Mouse (Mus musculus) splenic B cell, adult 2 months (primary cell): Measurements from ENCODE around the gene Pom121.
"Not testable (repeated sequence)": the region's sequence is repeated elsewhere in the genome, so short reads cannot be mapped to it uniquely, and the experiment has no call there.

Experiments
- DNase-seq: peaks from one replicate; pipeline ENCODE4 v3.0.0-alpha.2; 2011; ENCODE audit warnings: low read depth, low spot score
- H3K27me3 ChIP-seq: 2 replicates; pipeline ENCODE4 v1.6.1; 2012; ENCODE audit warnings: mild to moderate bottlenecking, low read length, moderate library complexity, mixed read lengths; ENCODE audit not compliant: control insufficient read depth, poor library complexity, insufficient read depth, severe bottlenecking
- H3K36me3 ChIP-seq: 2 replicates; pipeline ENCODE4 v1.6.1; 2012; ENCODE audit warnings: mild to moderate bottlenecking, low read length, moderate library complexity, mixed read lengths; ENCODE audit not compliant: control insufficient read depth, poor library complexity, insufficient read depth, severe bottlenecking

Gene Pom121

DNA sequence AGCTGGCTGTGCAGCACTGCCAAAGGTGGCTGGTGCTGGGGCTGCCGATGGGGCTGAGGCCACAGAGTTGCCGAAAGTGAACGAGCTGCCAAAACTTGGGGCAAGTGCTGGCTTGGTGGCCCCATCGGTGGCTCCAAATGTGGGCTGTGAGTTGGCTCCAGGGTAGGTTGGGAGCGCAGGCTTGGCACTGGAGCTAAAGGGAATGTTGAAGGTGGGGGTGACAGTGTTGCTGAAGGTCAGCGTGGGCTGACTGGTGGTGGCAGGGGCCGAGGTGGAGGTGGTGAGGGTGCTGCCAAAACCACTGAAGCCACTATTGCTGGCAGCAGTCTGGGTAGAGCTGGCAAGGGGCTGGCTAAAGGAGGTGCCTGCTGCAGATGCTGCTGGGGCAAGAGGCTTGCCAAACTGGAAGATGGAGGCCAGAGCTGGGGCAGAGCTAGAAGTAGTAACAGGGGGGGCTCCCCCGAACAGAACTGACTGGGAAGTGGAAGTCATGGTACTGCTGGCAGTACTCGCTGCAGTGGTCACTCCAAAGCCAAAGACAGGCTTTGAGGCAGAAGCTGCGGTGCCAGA lies 12.9 kb downstream of the Pom121 start:
- no peak for DNase-seq
- H3K27me3 ChIP-seq: no peaks in the 10 kb centered on the region

DNA sequence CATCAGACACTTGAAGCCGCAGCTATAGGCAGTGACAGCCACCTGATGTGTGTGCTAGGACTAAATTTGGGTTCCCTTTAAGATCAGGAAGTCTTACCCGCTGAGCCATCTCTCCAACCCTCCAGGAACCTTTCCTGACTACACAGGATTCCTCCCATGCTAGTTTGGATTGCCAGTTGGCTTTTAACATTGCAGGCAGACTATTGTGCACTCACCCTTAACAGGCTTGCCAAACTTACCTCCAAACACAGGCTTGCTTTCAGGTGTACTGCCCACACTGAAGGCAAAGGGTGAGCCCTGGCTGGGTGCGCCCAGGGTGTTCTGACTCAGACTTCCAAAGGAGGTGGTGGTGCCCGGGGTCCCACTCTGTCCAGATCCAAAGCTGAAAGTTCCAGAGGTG lies 13.7 kb downstream of the Pom121 start:
- no peak for DNase-seq
- Histone ChIP-seq H3K36me3 (peaks cover 18% of the 10 kb centered on the region), H3K27me3 (no peaks in the 10 kb centered on the region)

More for the DNA sequence above, 12.9 kb downstream of the Pom121 start:
- peaks cover 12% of the 10 kb centered on the region for H3K36me3 ChIP-seq

DNA sequence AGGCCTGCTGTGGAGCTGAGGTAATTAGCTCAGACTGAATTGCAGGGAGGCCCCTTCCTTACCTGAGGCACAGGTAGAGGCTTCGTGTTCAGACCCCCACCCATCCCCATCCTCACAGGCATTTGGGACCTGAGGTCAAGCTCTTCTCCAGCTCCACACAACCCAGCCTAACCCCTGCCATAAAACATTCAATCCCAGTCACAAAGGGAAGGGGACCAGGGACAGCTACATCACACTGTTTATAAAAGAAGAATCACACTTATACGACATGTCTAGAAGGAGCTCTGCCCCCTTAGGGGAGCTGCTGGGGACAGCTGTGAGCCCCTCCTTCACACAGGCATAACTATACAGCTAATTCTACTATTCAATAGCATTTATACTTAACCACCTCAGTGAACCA lies 18.0 kb downstream of the Pom121 start:
- Histone ChIP-seq H3K36me3 (peaks cover 12% of the 10 kb centered on the region), H3K27me3 (no peaks in the 10 kb centered on the region)
- no peak for DNase-seq

DNA sequence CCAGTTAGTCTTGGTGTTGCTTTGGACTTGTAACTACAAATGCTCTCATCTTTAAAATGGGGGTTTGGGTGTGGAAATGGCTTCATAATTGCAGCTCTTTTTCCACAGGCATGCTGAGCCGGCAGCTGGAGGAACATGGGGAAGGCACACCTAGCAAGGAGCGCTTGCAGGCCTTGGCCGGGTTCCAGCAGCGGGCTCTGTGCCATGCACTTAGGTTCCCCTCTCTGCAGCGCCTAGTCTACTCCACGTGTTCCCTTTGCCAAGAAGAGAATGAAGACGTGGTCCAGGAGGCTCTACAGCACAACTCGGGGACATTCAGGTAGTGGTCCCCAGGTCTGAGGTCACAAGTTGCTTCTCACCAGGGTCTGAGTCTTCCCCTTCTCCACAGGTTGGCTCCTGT lies 19.2 kb downstream of the Pom121 start:
- DNase-seq: no peak
- no peaks in the 10 kb centered on the region for H3K27me3 ChIP-seq
- peaks cover 11% of the 10 kb centered on the region for H3K36me3 ChIP-seq

GRCm38 (mm10) chr5:135373601-135374000 lies 20.7 kb downstream of the Pom121 start:
- DNase-seq: no peak
- Histone ChIP-seq H3K27me3 (no peaks in the 10 kb centered on the region), H3K36me3 (peaks cover 9% of the 10 kb centered on the region)

DNA sequence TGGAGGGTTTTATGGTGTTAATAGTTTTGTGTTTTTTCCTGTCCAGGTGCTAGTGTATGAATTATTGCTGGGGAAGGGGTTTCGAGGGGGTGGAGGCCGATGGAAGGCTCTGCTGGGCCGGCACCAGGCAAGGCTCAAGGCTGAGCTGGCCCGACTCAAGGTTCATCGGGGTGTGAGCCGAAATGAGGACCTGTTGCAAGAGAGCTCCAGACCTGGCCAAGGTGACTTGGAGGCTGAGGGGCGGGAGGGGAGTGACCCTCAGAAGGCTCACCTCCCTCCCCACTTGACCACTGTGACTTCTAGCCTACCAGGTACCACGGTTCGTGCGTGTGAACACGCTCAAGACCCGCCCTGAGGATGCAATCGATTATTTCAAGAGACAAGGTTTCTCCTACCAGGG lies 23.2 kb downstream of the Pom121 start:
- no peak for DNase-seq
- Histone ChIP-seq H3K27me3 (no peaks in the 10 kb centered on the region), H3K36me3 (peaks cover 4% of the 10 kb centered on the region)

DNA sequence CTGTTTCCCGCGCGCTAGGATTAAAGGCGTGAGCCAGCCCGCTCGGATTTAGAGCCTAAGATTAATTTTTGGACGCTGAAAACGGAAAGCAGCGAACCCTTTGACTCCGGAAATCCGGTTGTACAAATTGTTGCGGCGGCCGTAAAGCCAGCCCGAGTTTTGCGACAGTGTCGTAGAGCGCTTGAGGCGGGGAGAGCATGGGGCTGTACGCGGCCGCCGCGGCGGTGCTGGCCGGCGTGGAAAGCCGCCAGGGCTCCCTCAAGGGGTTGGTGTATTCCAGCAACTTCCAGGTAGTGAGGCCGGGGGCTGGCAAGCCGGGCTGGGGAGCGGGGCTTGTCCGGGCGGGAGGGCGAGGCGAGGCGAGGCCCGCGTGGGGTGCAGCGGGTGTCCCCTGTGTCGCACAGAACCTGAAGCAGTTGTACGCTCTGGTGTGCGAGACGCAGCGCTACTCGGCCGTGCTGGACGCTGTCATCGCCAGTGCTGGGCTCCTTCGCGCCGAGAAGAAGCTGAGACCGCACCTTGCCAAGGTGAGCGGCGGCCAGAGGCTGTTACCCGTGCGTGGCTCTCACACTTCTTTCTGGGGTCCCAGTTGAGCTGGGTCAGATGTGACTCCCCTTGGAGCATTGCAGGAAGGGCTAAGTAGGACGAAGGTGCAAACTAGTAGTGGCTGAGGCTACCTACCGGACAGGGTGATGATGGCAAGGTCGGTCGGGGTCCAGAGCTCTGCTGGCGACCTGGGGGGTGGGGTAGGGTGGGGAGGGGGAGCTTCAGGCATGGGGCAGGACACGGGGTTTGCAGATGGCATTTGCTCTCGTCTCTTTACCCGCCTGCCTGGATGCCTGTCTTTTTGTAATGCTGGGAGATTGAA lies 24.3 kb downstream of the Pom121 start, which contains the start of gene Nsun5:
Gene Nsun5, plus strand, starts transcription at position 167 of the 868 bp plus-strand sequence.
- Histone ChIP-seq H3K36me3 (no peaks in the 10 kb centered on the region; the same call in 1 of the 2 replicates), H3K27me3 (no peaks in the 10 kb centered on the region)
- DNase-seq: peak; percentile 96

GRCm38 (mm10) chr5:135369196-135369595 lies 25.1 kb downstream of the Pom121 start:
- not testable (repeated sequence) for H3K36me3 ChIP-seq, H3K27me3 ChIP-seq
- DNase-seq: peak; percentile 31

DNA sequence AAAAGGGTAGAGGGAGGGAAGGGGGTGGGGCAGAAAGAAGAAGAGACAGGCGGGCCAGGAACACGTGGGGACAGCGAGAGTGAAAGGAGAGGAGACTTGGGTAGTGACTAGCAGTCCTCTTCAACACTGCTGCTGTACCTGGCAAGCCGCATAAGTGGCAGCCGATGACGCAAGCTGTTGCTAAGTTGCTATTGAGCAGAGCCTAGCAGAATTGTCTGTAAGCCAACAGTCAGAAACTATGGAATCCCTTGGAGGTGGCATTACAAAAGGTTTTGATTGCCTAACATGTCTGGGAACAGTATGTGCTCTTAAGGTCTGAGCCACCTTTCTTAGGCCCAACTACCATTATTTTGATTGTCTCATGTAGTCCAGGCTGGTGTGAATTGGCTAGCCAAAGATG lies 26.0 kb downstream of the Pom121 start:
- Histone ChIP-seq H3K27me3 (no peaks in the 10 kb centered on the region), H3K36me3 (no peaks in the 10 kb centered on the region; the same call in 1 of the 2 replicates)
- no peak for DNase-seq

- no peaks in the 10 kb centered on the region for H3K27me3 ChIP-seq
- peak; percentile 54 for DNase-seq
- no peaks in the 10 kb centered on the region; the same call in 1 of the 2 replicates for H3K36me3 ChIP-seq
Observed at GRCm38 (mm10) chr5:135367841-135368240, 26.5 kb downstream of the Pom121 start.

- H3K36me3 ChIP-seq: no peaks in the 10 kb centered on the region
- DNase-seq: peak; percentile 54
Observed at GRCm38 (mm10) chr5:135363540-135363939, 30.8 kb downstream of the Pom121 start.

GRCm38 (mm10) chr5:135362572-135362971 lies 31.8 kb downstream of the Pom121 start:
- DNase-seq: no peak
- H3K27me3 ChIP-seq: no peaks in the 10 kb centered on the region
- H3K36me3 ChIP-seq: no peaks in the 10 kb centered on the region

More at GRCm38 (mm10) chr5:135363540-135363939, 30.8 kb downstream of the Pom121 start:
- no peaks in the 10 kb centered on the region for H3K27me3 ChIP-seq

DNA sequence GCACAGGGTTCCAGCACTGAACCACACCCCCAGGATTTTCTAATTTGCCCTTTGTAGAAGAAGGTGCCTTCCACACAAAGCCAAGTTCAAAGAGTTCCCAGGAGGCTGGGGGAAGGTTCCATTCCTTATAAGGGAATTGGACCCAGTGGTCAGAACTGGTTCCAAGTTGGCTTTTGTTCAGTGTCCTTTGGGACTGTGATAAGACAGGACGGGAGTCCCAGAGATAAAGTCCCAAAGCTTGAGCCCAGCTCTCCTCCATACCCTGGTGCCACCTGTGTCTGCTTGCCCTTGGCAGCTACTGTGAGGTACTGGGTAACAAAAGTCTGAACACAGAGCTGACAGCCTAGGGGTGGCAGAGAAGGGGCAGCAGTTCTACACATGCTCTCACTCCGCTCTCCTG lies 34.6 kb downstream of the Pom121 start:
- DNase-seq: no peak
- H3K36me3 ChIP-seq: no peaks in the 10 kb centered on the region
- H3K27me3 ChIP-seq: no peaks in the 10 kb centered on the region

GRCm38 (mm10) chr5:135357556-135357955 lies 36.8 kb downstream of the Pom121 start:
- no peaks in the 10 kb centered on the region for H3K36me3 ChIP-seq
- DNase-seq: no peak

DNA sequence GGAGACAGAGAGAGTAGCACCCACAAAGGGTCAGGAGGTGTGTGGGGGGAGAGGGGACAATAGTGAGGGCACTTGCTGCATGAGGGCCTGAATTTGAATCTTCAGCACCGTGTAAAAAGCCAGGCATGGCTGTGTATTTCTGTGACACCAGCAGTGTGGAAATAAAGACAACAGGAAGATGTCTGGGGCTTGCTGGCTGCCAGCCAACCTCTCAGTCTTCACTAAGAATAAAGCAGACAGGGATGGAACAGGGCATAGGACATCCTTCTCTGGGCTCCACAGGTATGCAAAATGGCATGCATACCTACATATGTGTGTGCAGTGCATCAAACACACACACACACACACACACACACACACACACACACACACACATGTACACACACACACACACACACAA lies 38.3 kb downstream of the Pom121 start:
- DNase-seq: no peak
- no peaks in the 10 kb centered on the region for H3K27me3 ChIP-seq
- no peaks in the 10 kb centered on the region for H3K36me3 ChIP-seq

More at GRCm38 (mm10) chr5:135357556-135357955, 36.8 kb downstream of the Pom121 start:
- no peaks in the 10 kb centered on the region for H3K27me3 ChIP-seq
